Mouse (Mus musculus): ENCODE measurements around the gene Ubtd2. TPM values are rescaled to one million over a fixed set of nuclear protein-coding genes. Genes with fewer than 3 reads are reported as not detected.

Ubtd2 gene
- polyA plus RNA-seq, 1 experiment: 25.9 TPM

- no peaks in the 10 kb centered on the region for H3K27me3 ChIP-seq (ENCODE audit: control insufficient read depth, insufficient read depth, low read length, poor library complexity, severe bottlenecking)
- no peak overlapping the region for H3K4me3 ChIP-seq (ENCODE audit: low read depth, low read length)
- no peak overlapping the region for H3K9ac ChIP-seq (ENCODE audit: low read depth, poor library complexity, severe bottlenecking)
- H3K4me1 ChIP-seq (ENCODE audit: control insufficient read depth, insufficient read depth, low read length): no peaks in the 10 kb centered on the region
- no peaks in the 10 kb centered on the region for H3K36me3 ChIP-seq (ENCODE audit: control insufficient read depth, insufficient read depth, low read length, poor library complexity, severe bottlenecking)
- TF ChIP-seq EP300 (IDR thresholded peaks at IDR 0.05; ENCODE audit: insufficient read depth, low read depth, low read length): no peak
- no peak for TF ChIP-seq CTCF (IDR thresholded peaks at IDR 0.05; ENCODE audit: low read depth, low read length)
- no peak for TF ChIP-seq POLR2A (IDR thresholded peaks at IDR 0.05; ENCODE audit: insufficient read depth, low read length)
- no peak overlapping the region for H3K27ac ChIP-seq (ENCODE audit: insufficient read depth, low read length)
- H3K9me3 ChIP-seq (replicated peaks; ENCODE audit: control insufficient read depth, insufficient read depth, low read length, poor library complexity, severe bottlenecking): no peaks in the 10 kb centered on the region
These were observed 97.4 kb downstream of the Ubtd2 start for GRCm38 (mm10) chr11:32552401-32553090.

DNA sequence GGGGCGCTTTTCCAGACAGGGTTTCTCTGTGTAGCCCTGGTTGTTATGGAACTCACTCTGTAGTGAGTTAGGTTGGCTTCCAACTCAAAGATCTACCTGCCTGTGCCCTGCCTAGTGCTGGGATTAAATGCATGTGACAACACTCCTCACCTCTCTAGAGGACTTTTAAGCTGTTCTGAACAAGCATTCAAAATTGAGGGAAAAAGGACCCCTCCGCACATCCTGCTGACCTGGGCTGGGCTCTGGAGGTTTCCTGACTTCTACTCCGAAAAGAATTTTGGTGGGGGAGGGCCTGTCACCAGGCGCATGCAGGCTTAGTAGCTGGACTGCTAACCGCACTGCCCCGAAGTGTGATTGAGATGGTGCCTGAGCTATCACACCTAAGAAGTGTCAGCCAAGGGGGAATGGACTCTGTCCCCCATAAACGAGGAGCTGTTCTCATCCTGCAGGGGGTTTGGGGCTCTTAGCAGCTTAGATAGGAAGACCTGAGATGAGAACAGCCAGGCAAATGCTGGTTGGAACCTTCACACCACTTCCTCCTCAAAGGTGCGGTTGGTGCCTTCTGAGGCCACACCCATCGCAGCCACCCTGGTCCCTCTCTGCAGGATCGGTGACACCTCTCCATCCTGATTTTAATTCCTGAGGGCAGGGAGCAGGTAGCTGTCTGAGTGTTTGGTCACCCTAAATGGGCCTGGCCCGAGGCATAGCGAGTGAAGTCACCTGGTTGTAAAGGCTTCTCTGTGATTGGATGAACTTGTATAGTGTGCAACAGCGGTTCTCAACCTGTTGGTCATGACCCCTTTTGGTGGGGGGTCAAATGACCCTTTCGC is 98.4 kb downstream of the Ubtd2 start:
- Histone ChIP-seq H3K36me3 (ENCODE audit: control insufficient read depth, insufficient read depth, low read length, poor library complexity, severe bottlenecking) (no peaks in the 10 kb centered on the region), H3K4me1 (ENCODE audit: control insufficient read depth, insufficient read depth, low read length) (no peaks in the 10 kb centered on the region), H3K9me3 (replicated peaks; ENCODE audit: control insufficient read depth, insufficient read depth, low read length, poor library complexity, severe bottlenecking) (no peaks in the 10 kb centered on the region), H3K27ac (ENCODE audit: insufficient read depth, low read length) (no peak overlapping the region), H3K9ac (ENCODE audit: low read depth, poor library complexity, severe bottlenecking) (no peak overlapping the region), H3K27me3 (ENCODE audit: control insufficient read depth, insufficient read depth, low read length, poor library complexity, severe bottlenecking) (no peaks in the 10 kb centered on the region), H3K4me3 (ENCODE audit: low read depth, low read length) (no peak overlapping the region)
- TF ChIP-seq POLR2A (IDR thresholded peaks at IDR 0.05; ENCODE audit: insufficient read depth, low read length) (no peak), CTCF (IDR thresholded peaks at IDR 0.05; ENCODE audit: low read depth, low read length) (no peak), EP300 (IDR thresholded peaks at IDR 0.05; ENCODE audit: insufficient read depth, low read depth, low read length) (no peak)

GRCm38 (mm10) chr11:32554141-32555091 is 99.2 kb downstream of the Ubtd2 start:
- Histone ChIP-seq H3K27ac (ENCODE audit: insufficient read depth, low read length) (no peak overlapping the region), H3K9me3 (replicated peaks; ENCODE audit: control insufficient read depth, insufficient read depth, low read length, poor library complexity, severe bottlenecking) (no peaks in the 10 kb centered on the region), H3K4me1 (ENCODE audit: control insufficient read depth, insufficient read depth, low read length) (no peaks in the 10 kb centered on the region), H3K4me3 (ENCODE audit: low read depth, low read length) (no peak overlapping the region), H3K36me3 (ENCODE audit: control insufficient read depth, insufficient read depth, low read length, poor library complexity, severe bottlenecking) (no peaks in the 10 kb centered on the region), H3K27me3 (ENCODE audit: control insufficient read depth, insufficient read depth, low read length, poor library complexity, severe bottlenecking) (no peaks in the 10 kb centered on the region), H3K9ac (ENCODE audit: low read depth, poor library complexity, severe bottlenecking) (no peak overlapping the region)
- TF ChIP-seq POLR2A (IDR thresholded peaks at IDR 0.05; ENCODE audit: insufficient read depth, low read length): no peak
- no peak for TF ChIP-seq EP300 (IDR thresholded peaks at IDR 0.05; ENCODE audit: insufficient read depth, low read depth, low read length)
- no peak for TF ChIP-seq CTCF (IDR thresholded peaks at IDR 0.05; ENCODE audit: low read depth, low read length)

DNA sequence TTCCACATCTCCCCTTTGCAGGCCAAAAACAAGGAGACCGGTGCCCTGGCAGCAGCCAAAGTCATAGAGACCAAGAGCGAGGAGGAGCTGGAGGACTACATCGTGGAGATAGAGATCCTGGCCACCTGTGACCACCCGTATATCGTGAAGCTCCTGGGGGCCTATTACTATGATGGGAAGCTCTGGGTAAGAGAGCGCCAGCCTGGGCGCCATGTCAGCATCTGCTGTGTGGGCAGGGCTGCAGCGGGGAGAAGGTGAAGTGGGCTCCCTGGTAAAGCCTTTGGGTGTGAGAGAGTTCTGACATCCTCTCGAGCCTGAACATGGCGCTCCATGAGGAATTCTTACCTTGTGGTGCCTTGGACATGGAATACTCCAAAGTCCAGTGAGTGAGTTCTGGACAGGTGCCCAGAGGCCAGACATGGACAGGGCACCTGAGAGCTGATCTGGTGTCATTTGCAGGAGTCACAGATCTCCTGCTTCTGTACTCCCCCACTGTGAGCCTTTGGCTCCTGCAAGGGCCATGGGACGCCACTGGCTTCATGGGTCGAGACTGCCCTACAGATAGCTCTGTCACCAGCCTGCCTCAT is 100.0 kb downstream of the Ubtd2 start:
- H3K27me3 ChIP-seq (ENCODE audit: control insufficient read depth, insufficient read depth, low read length, poor library complexity, severe bottlenecking): no peaks in the 10 kb centered on the region
- H3K27ac ChIP-seq (ENCODE audit: insufficient read depth, low read length): no peak overlapping the region
- H3K36me3 ChIP-seq (ENCODE audit: control insufficient read depth, insufficient read depth, low read length, poor library complexity, severe bottlenecking): no peaks in the 10 kb centered on the region
- no peak overlapping the region for H3K9ac ChIP-seq (ENCODE audit: low read depth, poor library complexity, severe bottlenecking)
- TF ChIP-seq EP300 (IDR thresholded peaks at IDR 0.05; ENCODE audit: insufficient read depth, low read depth, low read length) (no peak), CTCF (IDR thresholded peaks at IDR 0.05; ENCODE audit: low read depth, low read length) (no peak), POLR2A (IDR thresholded peaks at IDR 0.05; ENCODE audit: insufficient read depth, low read length) (no peak)
- no peaks in the 10 kb centered on the region for H3K4me1 ChIP-seq (ENCODE audit: control insufficient read depth, insufficient read depth, low read length)
- no peak overlapping the region for H3K4me3 ChIP-seq (ENCODE audit: low read depth, low read length)
- no peaks in the 10 kb centered on the region for H3K9me3 ChIP-seq (replicated peaks; ENCODE audit: control insufficient read depth, insufficient read depth, low read length, poor library complexity, severe bottlenecking)

GRCm38 (mm10) chr11:32556333-32556990 is 101.3 kb downstream of the Ubtd2 start:
- Histone ChIP-seq H3K27me3 (ENCODE audit: control insufficient read depth, insufficient read depth, low read length, poor library complexity, severe bottlenecking) (no peaks in the 10 kb centered on the region), H3K9me3 (replicated peaks; ENCODE audit: control insufficient read depth, insufficient read depth, low read length, poor library complexity, severe bottlenecking) (no peaks in the 10 kb centered on the region), H3K9ac (ENCODE audit: low read depth, poor library complexity, severe bottlenecking) (no peak overlapping the region), H3K4me1 (ENCODE audit: control insufficient read depth, insufficient read depth, low read length) (no peaks in the 10 kb centered on the region), H3K4me3 (ENCODE audit: low read depth, low read length) (no peak overlapping the region), H3K27ac (ENCODE audit: insufficient read depth, low read length) (no peak overlapping the region), H3K36me3 (ENCODE audit: control insufficient read depth, insufficient read depth, low read length, poor library complexity, severe bottlenecking) (no peaks in the 10 kb centered on the region)
- no peak for TF ChIP-seq POLR2A (IDR thresholded peaks at IDR 0.05; ENCODE audit: insufficient read depth, low read length)
- TF ChIP-seq EP300 (IDR thresholded peaks at IDR 0.05; ENCODE audit: insufficient read depth, low read depth, low read length): no peak
- TF ChIP-seq CTCF (IDR thresholded peaks at IDR 0.05; ENCODE audit: low read depth, low read length): no peak

All from ES-Bruce4 (cell line).